Mouse (Mus musculus): ENCODE measurements at regions not wholly inside any gene's neighbourhood (a gene's known extent, or its start where the extent isn't known, plus 50 kb on each side); places are given as distances from the start of the nearest gene placed in this dataset.

DNA sequence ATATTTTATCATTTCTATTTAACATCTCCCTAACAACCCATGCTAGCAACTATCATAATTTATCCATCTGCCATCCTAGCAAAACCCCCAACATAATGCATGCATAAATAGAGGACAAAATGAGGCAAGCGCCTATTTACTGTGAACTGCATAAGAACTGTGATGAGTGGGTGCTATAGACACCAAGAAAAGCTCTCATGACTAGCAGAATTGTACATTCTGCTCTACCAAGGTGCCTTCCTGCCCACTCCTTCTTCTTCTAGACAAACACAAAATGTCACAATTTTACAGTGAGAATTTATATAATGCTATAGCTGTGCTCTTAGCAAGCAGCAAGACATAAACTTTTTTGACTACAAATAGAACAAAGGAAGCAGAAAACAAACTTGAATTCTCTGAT is 305.9 kb downstream of the Brinp1 start:
- WGBS, result 71% methylated on average over 1 of the region's 1 CpGs
- no peak for TF ChIP-seq CTCF (IDR thresholded peaks at IDR 0.05; ENCODE audit: insufficient read depth, low read depth, low read length)
- no peak for TF ChIP-seq POLR2A (IDR thresholded peaks at IDR 0.05; ENCODE audit: insufficient read depth, low read depth, low read length)
- H3K4me1 ChIP-seq (ENCODE audit: control insufficient read depth, insufficient read depth, low read length), result no peaks in the 10 kb centered on the region
- H3K27ac ChIP-seq (ENCODE audit: insufficient read depth, low read depth, low read length), result no peak overlapping the region
- H3K4me3 ChIP-seq (ENCODE audit: insufficient read depth, low read depth, low read length), result no peak overlapping the region

- H3K4me3 ChIP-seq (ENCODE audit: insufficient read depth, low read depth, low read length), result no peak overlapping the region
- no peak overlapping the region for H3K27ac ChIP-seq (ENCODE audit: insufficient read depth, low read depth, low read length)
- H3K4me1 ChIP-seq (ENCODE audit: control insufficient read depth, insufficient read depth, low read length), result no peaks in the 10 kb centered on the region
- 86% methylated on average over 2 of the region's 2 CpGs for WGBS
- TF ChIP-seq POLR2A (IDR thresholded peaks at IDR 0.05; ENCODE audit: insufficient read depth, low read depth, low read length) (no peak), CTCF (IDR thresholded peaks at IDR 0.05; ENCODE audit: insufficient read depth, low read depth, low read length) (no peak)
Measured at GRCm38 (mm10) chr4:68633299-68633698, 320.9 kb downstream of the Brinp1 start.

DNA sequence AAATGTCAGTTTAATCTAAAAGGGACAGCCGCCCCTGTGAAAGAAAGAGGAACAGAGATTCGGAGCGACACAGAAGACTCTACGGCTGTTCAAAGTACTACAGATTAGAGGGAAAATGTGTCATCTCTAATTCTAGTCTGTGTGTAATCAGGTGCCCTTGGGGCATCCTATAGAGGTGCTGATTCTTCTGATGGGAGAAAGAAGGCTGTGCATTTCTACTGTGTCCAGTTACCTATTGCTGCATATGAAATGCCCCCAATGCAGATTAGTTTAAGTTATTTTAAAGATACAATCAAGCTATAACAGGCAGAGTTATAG is 330.2 kb downstream of the Brinp1 start:
- no peak for TF ChIP-seq CTCF (IDR thresholded peaks at IDR 0.05; ENCODE audit: insufficient read depth, low read depth, low read length)
- TF ChIP-seq POLR2A (IDR thresholded peaks at IDR 0.05; ENCODE audit: insufficient read depth, low read depth, low read length), result no peak
- no peak overlapping the region for H3K4me3 ChIP-seq (ENCODE audit: insufficient read depth, low read depth, low read length)
- WGBS, result 87% methylated on average over 4 of the region's 4 CpGs

DNA sequence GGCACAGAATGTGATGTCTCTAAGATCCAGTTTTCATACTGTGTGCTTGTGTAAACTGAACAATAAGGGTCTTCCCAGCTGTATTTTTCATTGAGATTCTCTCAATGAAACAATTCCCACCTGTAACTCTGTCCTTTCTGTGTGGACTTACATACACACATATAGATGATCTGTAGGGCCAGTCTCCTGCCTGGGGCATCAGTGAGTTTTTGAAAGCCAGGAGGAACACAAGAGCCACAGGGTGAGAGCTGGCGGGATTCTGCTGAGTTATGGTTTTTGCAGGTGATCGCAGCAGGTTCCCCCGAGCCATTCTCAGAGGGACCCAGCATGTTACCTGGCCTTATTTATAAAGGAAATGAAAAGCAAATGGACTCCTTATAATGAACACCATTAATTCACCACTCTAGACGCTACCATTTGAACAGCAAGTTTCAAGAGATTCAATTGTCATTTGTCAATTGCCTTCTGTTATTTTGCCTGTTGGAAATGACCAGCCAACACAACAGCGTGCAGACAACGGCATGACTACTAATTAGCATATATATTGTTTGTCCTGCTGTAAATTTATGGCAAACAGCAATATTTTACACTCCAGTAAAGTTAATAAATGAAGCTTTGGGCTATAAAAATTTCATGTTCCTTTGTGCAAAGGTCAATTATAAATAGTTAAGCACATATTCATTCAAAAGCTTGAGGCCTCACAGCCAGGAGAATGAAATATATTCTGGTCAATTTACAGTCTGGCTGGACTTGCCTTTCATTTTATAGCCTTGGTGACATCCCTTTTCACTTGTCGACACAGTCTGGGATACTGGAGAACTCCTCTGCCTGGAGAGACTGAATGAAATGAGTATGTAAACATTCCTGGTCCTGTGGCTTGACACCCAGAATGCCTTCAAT is 330.8 kb downstream of the Brinp1 start:
- no peak overlapping the region for H3K27ac ChIP-seq (ENCODE audit: insufficient read depth, low read depth, low read length)
- 83% methylated on average over 7 of the region's 7 CpGs for WGBS
- H3K4me1 ChIP-seq (ENCODE audit: control insufficient read depth, insufficient read depth, low read length), result no peaks in the 10 kb centered on the region
- H3K4me3 ChIP-seq (ENCODE audit: insufficient read depth, low read depth, low read length), result no peak overlapping the region
- TF ChIP-seq CTCF (IDR thresholded peaks at IDR 0.05; ENCODE audit: insufficient read depth, low read depth, low read length) (no peak), POLR2A (IDR thresholded peaks at IDR 0.05; ENCODE audit: insufficient read depth, low read depth, low read length) (no peak)

More for the DNA sequence above, 330.2 kb downstream of the Brinp1 start:
- no peaks in the 10 kb centered on the region for H3K4me1 ChIP-seq (ENCODE audit: control insufficient read depth, insufficient read depth, low read length)
- no peak overlapping the region for H3K27ac ChIP-seq (ENCODE audit: insufficient read depth, low read depth, low read length)

GRCm38 (mm10) chr4:68620585-68620984 is 333.6 kb downstream of the Brinp1 start:
- WGBS, result 92% methylated on average over 3 of the region's 3 CpGs
- no peak overlapping the region for H3K4me3 ChIP-seq (ENCODE audit: insufficient read depth, low read depth, low read length)

GRCm38 (mm10) chr4:68615706-68616397 is 338.3 kb downstream of the Brinp1 start:
- 86% methylated on average over 2 of the region's 2 CpGs for WGBS
- no peak overlapping the region for H3K27ac ChIP-seq (ENCODE audit: insufficient read depth, low read depth, low read length)
- no peak for TF ChIP-seq CTCF (IDR thresholded peaks at IDR 0.05; ENCODE audit: insufficient read depth, low read depth, low read length)
- TF ChIP-seq POLR2A (IDR thresholded peaks at IDR 0.05; ENCODE audit: insufficient read depth, low read depth, low read length), result no peak
- H3K4me1 ChIP-seq (ENCODE audit: control insufficient read depth, insufficient read depth, low read length), result no peaks in the 10 kb centered on the region
- no peak overlapping the region for H3K4me3 ChIP-seq (ENCODE audit: insufficient read depth, low read depth, low read length)

More at GRCm38 (mm10) chr4:68620585-68620984, 333.6 kb downstream of the Brinp1 start:
- H3K27ac ChIP-seq (ENCODE audit: insufficient read depth, low read depth, low read length), result no peak overlapping the region
- TF ChIP-seq POLR2A (IDR thresholded peaks at IDR 0.05; ENCODE audit: insufficient read depth, low read depth, low read length) (no peak), CTCF (IDR thresholded peaks at IDR 0.05; ENCODE audit: insufficient read depth, low read depth, low read length) (no peak)
- H3K4me1 ChIP-seq (ENCODE audit: control insufficient read depth, insufficient read depth, low read length), result no peaks in the 10 kb centered on the region

- H3K27ac ChIP-seq (ENCODE audit: insufficient read depth, low read depth, low read length), result no peak overlapping the region
- 98% methylated on average over 5 of the region's 6 CpGs for WGBS
- no peak overlapping the region for H3K4me3 ChIP-seq (ENCODE audit: insufficient read depth, low read depth, low read length)
- H3K4me1 ChIP-seq (ENCODE audit: control insufficient read depth, insufficient read depth, low read length), result no peaks in the 10 kb centered on the region
- no peak for TF ChIP-seq POLR2A (IDR thresholded peaks at IDR 0.05; ENCODE audit: insufficient read depth, low read depth, low read length)
- no peak for TF ChIP-seq CTCF (IDR thresholded peaks at IDR 0.05; ENCODE audit: insufficient read depth, low read depth, low read length)
Measured at GRCm38 (mm10) chr4:68612263-68613012, 341.8 kb downstream of the Brinp1 start.

DNA sequence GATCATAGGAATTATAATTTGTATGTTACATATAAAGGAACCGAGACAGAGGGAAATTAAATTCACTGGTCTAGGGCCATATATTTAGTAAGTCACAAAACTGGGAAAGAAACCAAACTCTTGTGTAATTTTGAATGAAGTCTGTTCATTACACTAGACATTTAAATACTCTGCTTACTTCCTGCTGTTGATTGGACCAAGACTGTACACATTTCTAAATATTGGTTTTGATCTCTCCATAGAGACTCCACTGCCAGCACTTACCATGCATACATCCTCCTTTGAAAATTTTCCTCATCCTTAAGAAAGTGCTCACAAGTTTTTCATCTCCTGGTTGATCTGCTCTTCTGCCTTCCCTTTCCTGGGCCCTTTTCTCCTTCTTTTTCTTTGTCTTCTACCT is 358.9 kb downstream of the Brinp1 start:
- WGBS, result 69% methylated on average over 1 of the region's 1 CpGs
- Histone ChIP-seq H3K27ac (ENCODE audit: insufficient read depth, low read depth, low read length) (no peak overlapping the region), H3K4me3 (ENCODE audit: insufficient read depth, low read depth, low read length) (no peak overlapping the region), H3K4me1 (ENCODE audit: control insufficient read depth, insufficient read depth, low read length) (no peaks in the 10 kb centered on the region)
- no peak for TF ChIP-seq POLR2A (IDR thresholded peaks at IDR 0.05; ENCODE audit: insufficient read depth, low read depth, low read length)

DNA sequence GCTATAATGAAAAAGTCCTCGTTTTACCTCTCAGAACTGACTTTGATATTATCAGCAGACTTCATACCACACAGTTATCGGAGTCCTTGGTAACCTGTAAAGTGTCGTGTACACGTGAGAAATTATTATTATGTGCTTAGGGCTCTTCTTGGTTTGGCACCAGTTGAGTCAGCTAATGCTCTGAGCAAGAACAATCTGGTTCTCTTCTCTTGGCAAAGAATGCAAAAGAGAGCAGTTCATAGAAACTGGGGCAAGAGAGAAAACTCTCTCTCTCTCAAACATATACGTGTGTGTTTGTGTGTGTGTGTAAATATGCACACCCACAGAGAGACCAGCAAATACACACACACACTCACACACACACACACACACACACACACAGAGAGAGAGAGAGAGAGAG is 378.8 kb downstream of the Brinp1 start:
- WGBS, result 77% methylated on average over 5 of the region's 5 CpGs
- Histone ChIP-seq H3K4me1 (ENCODE audit: control insufficient read depth, insufficient read depth, low read length) (no peaks in the 10 kb centered on the region), H3K27ac (ENCODE audit: insufficient read depth, low read depth, low read length) (no peak overlapping the region), H3K4me3 (ENCODE audit: insufficient read depth, low read depth, low read length) (no peak overlapping the region)
- TF ChIP-seq CTCF (IDR thresholded peaks at IDR 0.05; ENCODE audit: insufficient read depth, low read depth, low read length) (no peak), POLR2A (IDR thresholded peaks at IDR 0.05; ENCODE audit: insufficient read depth, low read depth, low read length) (no peak)
